Mouse (Mus musculus) MEL (cell line): ENCODE data around the gene Slamf8.

Experiments
- CTCF ChIP-seq, 3 experiments: IDR thresholded peaks in 2 of 3; conservative IDR thresholded peaks in 1 of 3; 2 replicates each; pipeline ENCODE4 v1.5.1; 2011 to 2012; ENCODE audit warnings: low read length in 3 of 3, low read depth in 2 of 3, mild to moderate bottlenecking in 2 of 3, improper control_type of control experiment in 1 of 3, inconsistent platforms in 1 of 3, mixed read lengths in 1 of 3, moderate library complexity in 1 of 3; ENCODE audit not compliant: control insufficient read depth in 1 of 3, insufficient read depth in 1 of 3, poor library complexity in 1 of 3, severe bottlenecking in 1 of 3
- USF1 ChIP-seq: IDR thresholded peaks from 2 replicates; pipeline ENCODE4 v1.6.1; 2014; ENCODE audit warnings: low read depth, mild to moderate bottlenecking, inconsistent platforms, low read length, improper control_type of control experiment, moderate library complexity
- ZC3H11A ChIP-seq: IDR thresholded peaks from 2 replicates; pipeline ENCODE4 v1.6.1; 2012; ENCODE audit warnings: low read depth, mild to moderate bottlenecking, inconsistent platforms, low read length, improper control_type of control experiment

DNA sequence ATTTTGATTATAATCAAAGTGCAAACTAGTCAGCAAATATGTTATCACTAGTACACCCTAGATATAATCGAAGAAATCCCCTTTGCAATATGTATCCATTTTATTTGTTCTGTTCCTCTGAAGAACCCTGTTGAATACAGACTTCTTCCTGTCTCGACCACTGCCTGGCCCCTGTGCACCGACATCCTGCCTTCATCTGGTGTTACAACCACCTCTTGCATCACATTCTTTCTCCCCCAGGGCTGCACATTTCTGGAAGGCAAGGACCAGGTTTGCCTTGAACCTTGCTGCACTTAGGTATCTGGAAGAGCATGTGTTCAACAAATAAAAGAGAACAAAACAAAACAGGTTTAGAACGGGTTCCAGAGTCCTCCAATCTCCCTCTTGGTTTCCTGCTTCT is 25.0 kb upstream of the Slamf8 start:
- TF ChIP-seq USF1 (no peak), ZC3H11A (no peak), CTCF (IDR thresholded peaks at IDR 0.05 in 2 of 3, conservative IDR thresholded peaks at IDR 0.05 in 1 of 3; ENCODE audit: control insufficient read depth in 1 of 3, insufficient read depth in 1 of 3, low read depth in 2 of 3, low read length in 3 of 3, poor library complexity in 1 of 3, severe bottlenecking in 1 of 3) (no peak)
